Mouse (Mus musculus) embryo, embryonic 10.5 days (tissue): Measurements from ENCODE around the gene Spata25.

Source experiments
- DNase-seq: peaks from one replicate; pipeline ENCODE4 v3.0.0-alpha.2; 2015; ENCODE audit warnings: low spot score

Spata25 gene

DNA sequence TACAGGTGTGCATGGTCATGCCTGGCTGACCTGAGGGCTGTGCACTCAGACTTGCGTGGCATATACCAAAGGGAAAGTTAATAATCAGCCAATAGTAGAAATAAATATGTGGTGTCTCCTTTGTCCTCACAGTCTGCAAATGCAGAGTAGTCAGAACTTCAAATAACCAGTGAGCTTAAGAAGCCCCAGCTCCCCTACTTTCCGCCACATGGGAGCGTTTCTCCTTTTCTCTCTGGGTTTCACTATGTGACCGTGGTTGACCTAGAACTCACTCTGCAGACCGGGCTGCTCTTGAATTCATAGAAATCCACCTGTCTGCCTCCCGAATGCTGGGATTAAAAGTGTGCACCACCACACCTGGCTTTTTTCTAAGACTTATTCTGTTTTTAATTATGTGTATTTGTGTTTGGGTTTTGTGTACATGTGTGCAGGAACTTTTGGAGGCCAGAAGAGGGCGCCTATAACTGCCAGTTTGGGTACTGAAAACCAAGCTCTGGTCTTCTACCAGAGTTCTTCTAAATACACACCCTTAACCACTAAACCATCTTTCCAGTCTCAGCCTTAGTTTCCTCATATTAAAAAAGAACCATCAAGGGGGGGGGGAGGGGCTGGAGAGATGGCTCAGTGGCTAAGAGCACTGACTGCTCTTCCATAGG is 44.3 kb downstream of the Spata25 start:
- DNase-seq: peak; percentile 38

DNA sequence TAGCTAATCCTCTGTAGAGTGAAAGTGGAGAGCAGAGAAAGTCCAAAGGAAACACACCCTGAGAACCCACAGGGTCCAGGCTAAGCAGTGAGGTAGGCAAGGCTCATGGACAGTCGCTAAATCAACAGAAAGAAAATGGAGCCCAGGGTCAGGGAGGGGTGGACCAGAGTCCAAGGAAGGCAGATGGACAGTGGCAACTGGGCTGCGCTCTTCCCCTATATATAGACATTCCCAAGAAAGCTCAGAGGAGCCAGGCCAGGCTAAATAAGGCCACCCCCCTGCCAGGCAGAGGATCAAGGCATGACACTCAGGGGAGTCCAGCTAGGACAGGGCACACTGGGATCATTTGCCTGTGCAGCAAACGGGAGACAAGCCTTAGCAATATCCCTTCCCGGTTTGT is 46.5 kb downstream of the Spata25 start:
- no peak for DNase-seq

DNA sequence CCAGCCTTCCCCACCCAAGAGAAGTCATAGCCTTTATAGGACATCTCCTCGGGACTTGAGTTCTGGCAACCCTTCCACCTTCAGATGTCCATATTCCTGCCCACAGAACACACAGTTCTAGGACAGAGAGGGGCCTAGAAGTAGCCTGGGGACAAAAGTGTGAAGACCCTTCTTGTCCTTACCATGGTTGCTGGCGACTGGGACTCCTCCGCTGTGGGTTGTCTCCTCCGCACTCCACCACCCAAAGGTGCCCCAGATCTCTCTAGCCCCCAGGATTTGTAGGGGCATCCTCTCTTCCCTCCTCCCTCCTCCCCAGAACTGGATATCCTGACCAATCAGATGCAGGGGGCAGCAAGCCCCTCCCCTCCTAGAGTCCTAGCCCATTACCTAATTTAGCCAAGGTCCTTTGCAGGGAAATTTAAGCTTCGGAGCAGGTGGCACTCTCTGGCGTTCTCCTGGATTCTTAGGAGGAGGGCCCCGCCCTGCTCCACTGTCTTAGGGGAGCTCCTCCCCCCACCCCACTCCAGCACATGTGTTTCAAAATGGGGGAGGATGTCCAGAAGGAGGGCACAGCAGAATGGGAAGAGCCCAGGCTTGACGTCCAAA is 48.8 kb downstream of the Spata25 start, which contains the start of gene Tnnc2:
Tnnc2 (minus strand) TSS at position 487 of the 606 bp plus-strand sequence.
- DNase-seq: no peak

DNA sequence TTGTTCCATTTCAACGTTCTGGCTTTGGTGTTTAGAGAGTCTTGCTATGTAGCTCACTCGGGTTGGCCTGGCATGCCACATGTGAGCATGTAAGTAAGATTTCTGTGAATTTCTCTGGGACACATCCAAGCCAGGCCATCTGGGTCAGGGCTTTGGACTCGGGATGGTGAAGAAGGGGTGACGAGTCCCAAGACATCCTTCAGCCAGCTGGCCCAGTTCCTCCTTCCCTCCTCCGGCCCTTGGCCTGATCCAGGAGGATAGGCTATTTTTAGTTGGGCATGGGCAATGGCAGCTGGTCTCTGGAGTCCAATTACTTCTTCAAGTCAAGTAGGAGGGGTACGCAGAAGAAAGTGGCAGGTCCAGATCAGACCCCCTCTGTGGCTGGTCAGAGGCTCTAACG is 49.5 kb downstream of the Spata25 start:
- no peak for DNase-seq

DNA sequence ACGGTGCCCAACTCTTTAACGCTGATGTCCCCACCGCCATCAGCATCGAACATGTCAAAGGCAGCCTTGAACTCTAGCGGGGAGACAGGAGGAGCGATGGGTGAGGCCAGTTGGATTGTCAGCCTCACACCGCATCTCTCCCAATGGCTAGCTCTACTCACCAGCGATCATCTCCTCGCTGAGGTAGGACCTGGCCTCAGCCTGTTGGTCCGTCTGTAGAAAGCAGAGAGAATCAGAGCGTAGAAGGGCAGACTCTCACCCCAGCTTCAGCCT is 50.4 kb downstream of the Spata25 start:
- no peak for DNase-seq

DNA sequence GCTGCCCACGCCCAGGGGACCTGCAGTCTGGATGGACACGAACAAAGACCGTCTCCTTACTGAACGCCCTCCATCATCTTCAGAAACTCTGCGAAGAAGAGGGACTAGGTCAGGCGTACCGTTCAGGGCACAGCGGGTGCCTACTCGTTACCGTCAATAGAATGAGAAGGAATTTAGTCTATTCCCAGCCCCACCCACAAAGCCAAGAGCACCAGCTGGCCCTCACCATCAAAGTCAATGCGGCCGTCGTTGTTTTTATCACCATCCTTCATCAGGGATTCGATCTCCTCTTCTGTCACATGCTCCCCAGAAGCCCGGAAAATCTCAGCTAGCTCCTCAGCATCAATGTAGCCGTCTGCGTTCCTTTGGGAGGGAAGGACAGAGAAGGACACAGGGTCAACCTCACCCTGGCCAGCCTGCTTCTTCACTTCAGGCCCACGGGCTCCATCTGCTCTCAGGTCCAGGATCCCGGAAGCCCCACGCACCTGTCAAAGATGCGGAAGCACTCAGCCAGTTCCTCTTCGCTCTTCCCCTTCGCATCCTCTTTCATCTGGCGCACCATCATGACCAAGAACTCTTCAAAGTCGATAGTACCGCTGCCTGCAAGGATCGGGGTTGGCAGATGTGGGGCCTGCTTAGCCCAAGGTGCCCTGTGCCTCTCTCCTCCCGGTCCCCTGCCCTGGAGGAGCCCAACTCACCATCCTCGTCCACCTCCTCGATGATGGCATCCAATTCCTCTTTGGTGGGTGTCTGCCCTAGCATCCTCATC is 50.9 kb downstream of the Spata25 start:
- DNase-seq: no peak

DNA sequence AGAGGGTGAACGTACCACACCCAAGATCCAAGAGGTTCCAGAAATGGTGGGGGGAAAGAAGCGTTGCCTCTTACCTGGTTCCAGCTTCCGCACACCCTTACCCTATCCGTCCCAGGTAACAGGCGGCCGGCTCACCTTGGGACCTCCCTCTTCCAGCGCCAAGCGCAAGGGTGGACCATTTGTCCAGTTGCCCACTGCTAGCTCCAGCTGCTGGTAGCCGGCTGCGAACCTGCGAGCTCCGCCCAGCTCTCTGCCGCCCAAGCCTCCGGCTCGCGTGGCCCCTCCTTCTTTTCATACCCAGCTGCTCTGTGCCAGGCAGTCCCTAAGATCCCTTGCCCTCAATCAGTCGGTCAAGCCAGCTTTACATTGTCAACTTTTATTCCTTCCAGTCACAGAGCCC is 51.5 kb downstream of the Spata25 start:
- DNase-seq: no peak
